Mouse (Mus musculus): ENCODE data around the gene Cdkal1. TPM values are rescaled to one million over a fixed set of nuclear protein-coding genes. Genes with fewer than 3 reads are reported as not detected.

Cdkal1 gene
- polyA plus RNA-seq, 1 experiment from 2014 or later, result 34.0 TPM

DNA sequence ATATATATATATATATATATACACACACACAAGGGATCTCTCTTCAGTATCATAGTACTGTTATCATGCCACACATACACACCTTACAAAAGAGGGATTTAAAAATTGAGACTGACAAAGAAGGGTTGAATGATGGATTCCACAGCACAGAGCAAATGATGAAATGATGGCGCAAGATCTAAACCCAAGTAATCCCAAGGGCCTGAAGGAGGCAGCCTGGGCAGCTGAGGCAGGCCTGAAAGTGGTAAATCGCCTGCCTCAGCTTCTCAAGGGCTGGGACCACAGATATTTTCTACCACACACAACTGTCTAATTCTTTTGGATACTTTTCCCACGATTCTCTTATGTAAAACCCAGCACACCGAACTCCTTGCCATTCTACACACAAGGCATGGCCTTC lies 177.9 kb downstream of the Cdkal1 start:
- 94% methylated on average over 4 of the region's 4 CpGs for WGBS
- 0 out of 2 replicates have a peak, but pooled peaks cover 4% of the 10 kb centered on the region for H3K4me1 ChIP-seq (ENCODE audit: control insufficient read depth, insufficient read depth, low read length)

DNA sequence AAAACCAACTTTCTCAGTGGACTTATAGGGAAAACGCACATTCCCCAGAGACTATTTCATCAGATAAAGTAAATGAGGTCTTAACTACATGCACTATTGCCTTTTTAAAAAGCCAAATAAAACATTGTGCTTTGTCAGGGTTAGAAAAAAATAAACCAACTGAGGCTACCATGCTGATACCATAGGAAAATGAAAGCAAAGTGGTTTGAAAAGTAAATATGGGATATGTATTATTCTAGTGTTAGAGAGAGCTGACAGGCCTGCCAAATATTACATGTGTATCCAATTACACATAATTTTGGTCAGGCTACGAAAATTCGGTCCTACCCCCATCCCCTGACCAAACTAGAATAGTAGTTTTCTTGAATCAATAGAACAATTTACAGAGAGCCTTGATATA lies 184.8 kb downstream of the Cdkal1 start:
- no peaks in the 10 kb centered on the region for H3K4me1 ChIP-seq (ENCODE audit: control insufficient read depth, insufficient read depth, low read length)
- no peak overlapping the region for H3K4me2 ChIP-seq (ENCODE audit: low read depth, severe bottlenecking)
- DNase-seq (ENCODE audit: low spot score) (no peak), ATAC-seq (ENCODE audit: insufficient number of reproducible peaks, low FRiP score, low TSS enrichment, low read depth) (no peak)
- no peak overlapping the region for H3K27ac ChIP-seq (replicated peaks; ENCODE audit: low read depth, low read length)
- H3K9me3 ChIP-seq (ENCODE audit: control insufficient read depth, low read length), result no peaks in the 10 kb centered on the region
- H3K4me3 ChIP-seq (ENCODE audit: low read depth, low read length), result no peak overlapping the region
- H3K9ac ChIP-seq (ENCODE audit: low read length), result no peak overlapping the region
- no peaks in the 10 kb centered on the region for H3K36me3 ChIP-seq (ENCODE audit: control insufficient read depth, insufficient read depth, low read length)
- WGBS, result 70% methylated on average over 3 of the region's 3 CpGs
- H3K27me3 ChIP-seq (ENCODE audit: control insufficient read depth, insufficient read depth, low read length), result no peaks in the 10 kb centered on the region

More for the DNA sequence above, 177.9 kb downstream of the Cdkal1 start:
- no peak overlapping the region for H3K4me3 ChIP-seq (ENCODE audit: low read depth, low read length)
- DNase-seq (ENCODE audit: low spot score) (no peak), ATAC-seq (ENCODE audit: insufficient number of reproducible peaks, low FRiP score, low TSS enrichment, low read depth) (no peak)
- no peaks in the 10 kb centered on the region for H3K9me3 ChIP-seq (ENCODE audit: control insufficient read depth, low read length)
- H3K27me3 ChIP-seq (ENCODE audit: control insufficient read depth, insufficient read depth, low read length), result no peaks in the 10 kb centered on the region
- no peaks in the 10 kb centered on the region for H3K36me3 ChIP-seq (ENCODE audit: control insufficient read depth, insufficient read depth, low read length)
- no peak overlapping the region for H3K27ac ChIP-seq (replicated peaks; ENCODE audit: low read depth, low read length)
- H3K4me2 ChIP-seq (ENCODE audit: low read depth, severe bottlenecking), result no peak overlapping the region
- H3K9ac ChIP-seq (ENCODE audit: low read length), result no peak overlapping the region

DNA sequence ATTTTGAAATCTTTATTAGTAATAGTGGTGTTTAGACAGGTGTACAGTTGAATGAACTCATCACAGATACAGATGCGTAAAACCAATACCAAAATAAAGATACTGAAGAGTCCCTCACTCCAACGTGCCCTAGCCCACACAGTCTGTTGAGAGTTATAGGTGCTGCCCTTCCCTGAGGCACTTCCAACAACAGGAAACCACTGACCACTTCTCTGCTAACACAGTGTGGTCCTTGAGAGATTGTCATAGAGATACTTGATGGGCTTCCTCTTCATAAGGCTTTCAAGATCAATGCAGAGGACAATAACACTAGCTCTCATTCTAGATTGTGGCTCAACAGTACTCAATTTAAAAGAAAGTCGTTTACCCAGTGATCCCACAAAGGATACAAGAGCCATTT lies 191.6 kb downstream of the Cdkal1 start:
- Histone ChIP-seq H3K9me3 (ENCODE audit: control insufficient read depth, low read length) (no peaks in the 10 kb centered on the region), H3K27ac (replicated peaks; ENCODE audit: low read depth, low read length) (no peak overlapping the region), H3K4me2 (ENCODE audit: low read depth, severe bottlenecking) (no peak overlapping the region), H3K4me1 (ENCODE audit: control insufficient read depth, insufficient read depth, low read length) (no peaks in the 10 kb centered on the region), H3K9ac (ENCODE audit: low read length) (no peak overlapping the region), H3K36me3 (ENCODE audit: control insufficient read depth, insufficient read depth, low read length) (no peaks in the 10 kb centered on the region), H3K27me3 (ENCODE audit: control insufficient read depth, insufficient read depth, low read length) (no peaks in the 10 kb centered on the region), H3K4me3 (ENCODE audit: low read depth, low read length) (no peak overlapping the region)
- 74% methylated on average over 3 of the region's 3 CpGs for WGBS
- DNase-seq (ENCODE audit: low spot score), result no peak
- ATAC-seq (ENCODE audit: insufficient number of reproducible peaks, low FRiP score, low TSS enrichment, low read depth), result no peak

GRCm38 (mm10) chr13:29655841-29656365 lies 199.6 kb downstream of the Cdkal1 start:
- no peaks in the 10 kb centered on the region for H3K9me3 ChIP-seq (ENCODE audit: control insufficient read depth, low read length)
- no peak overlapping the region for H3K4me2 ChIP-seq (ENCODE audit: low read depth, severe bottlenecking)
- DNase-seq (ENCODE audit: low spot score), result no peak
- no peaks in the 10 kb centered on the region for H3K4me1 ChIP-seq (ENCODE audit: control insufficient read depth, insufficient read depth, low read length)
- H3K4me3 ChIP-seq (ENCODE audit: low read depth, low read length), result no peak overlapping the region
- WGBS, result 71% methylated on average over 11 of the region's 11 CpGs
- no peaks in the 10 kb centered on the region for H3K36me3 ChIP-seq (ENCODE audit: control insufficient read depth, insufficient read depth, low read length)
- H3K9ac ChIP-seq (ENCODE audit: low read length), result no peak overlapping the region
- no peaks in the 10 kb centered on the region for H3K27me3 ChIP-seq (ENCODE audit: control insufficient read depth, insufficient read depth, low read length)
- ATAC-seq (ENCODE audit: insufficient number of reproducible peaks, low FRiP score, low TSS enrichment, low read depth), result no peak
- no peak overlapping the region for H3K27ac ChIP-seq (replicated peaks; ENCODE audit: low read depth, low read length)

GRCm38 (mm10) chr13:29653407-29653806 lies 202.1 kb downstream of the Cdkal1 start:
- Histone ChIP-seq H3K9me3 (ENCODE audit: control insufficient read depth, low read length) (no peaks in the 10 kb centered on the region), H3K36me3 (ENCODE audit: control insufficient read depth, insufficient read depth, low read length) (no peaks in the 10 kb centered on the region), H3K27me3 (ENCODE audit: control insufficient read depth, insufficient read depth, low read length) (no peaks in the 10 kb centered on the region), H3K4me3 (ENCODE audit: low read depth, low read length) (no peak overlapping the region), H3K27ac (replicated peaks; ENCODE audit: low read depth, low read length) (no peak overlapping the region), H3K4me1 (ENCODE audit: control insufficient read depth, insufficient read depth, low read length) (no peaks in the 10 kb centered on the region), H3K9ac (ENCODE audit: low read length) (no peak overlapping the region), H3K4me2 (ENCODE audit: low read depth, severe bottlenecking) (no peak overlapping the region)
- 57% methylated on average over 4 of the region's 4 CpGs for WGBS
- ATAC-seq (ENCODE audit: insufficient number of reproducible peaks, low FRiP score, low TSS enrichment, low read depth), result no peak
- no peak for DNase-seq (ENCODE audit: low spot score)

DNA sequence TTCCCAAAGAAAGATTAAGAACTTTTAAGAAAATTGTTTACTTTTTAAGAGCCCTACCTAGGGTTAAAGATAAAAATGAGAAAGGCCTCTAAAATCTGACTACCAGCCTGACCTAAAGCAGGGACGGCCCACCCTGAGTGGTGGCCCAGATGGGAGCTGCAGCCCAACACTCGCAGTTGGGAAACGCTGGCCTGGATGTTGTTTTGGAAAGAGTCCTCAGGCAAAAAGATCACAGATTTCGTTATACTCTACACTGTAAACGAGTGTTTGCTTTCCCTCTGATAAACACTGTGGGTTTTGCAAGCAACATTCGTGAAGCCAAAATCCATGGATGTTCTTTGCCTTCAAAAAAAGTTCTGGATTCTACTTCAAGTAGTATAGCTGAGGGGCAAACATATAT lies 202.7 kb downstream of the Cdkal1 start:
- no peaks in the 10 kb centered on the region for H3K4me1 ChIP-seq (ENCODE audit: control insufficient read depth, insufficient read depth, low read length)
- ATAC-seq (ENCODE audit: insufficient number of reproducible peaks, low FRiP score, low TSS enrichment, low read depth) (no peak), DNase-seq (ENCODE audit: low spot score) (no peak)
- WGBS, result 78% methylated on average over 6 of the region's 6 CpGs
- H3K9me3 ChIP-seq (ENCODE audit: control insufficient read depth, low read length), result no peaks in the 10 kb centered on the region
- H3K36me3 ChIP-seq (ENCODE audit: control insufficient read depth, insufficient read depth, low read length), result no peaks in the 10 kb centered on the region
- no peak overlapping the region for H3K4me2 ChIP-seq (ENCODE audit: low read depth, severe bottlenecking)
- no peaks in the 10 kb centered on the region for H3K27me3 ChIP-seq (ENCODE audit: control insufficient read depth, insufficient read depth, low read length)
- no peak overlapping the region for H3K4me3 ChIP-seq (ENCODE audit: low read depth, low read length)
- H3K9ac ChIP-seq (ENCODE audit: low read length), result no peak overlapping the region
- H3K27ac ChIP-seq (replicated peaks; ENCODE audit: low read depth, low read length), result no peak overlapping the region

DNA sequence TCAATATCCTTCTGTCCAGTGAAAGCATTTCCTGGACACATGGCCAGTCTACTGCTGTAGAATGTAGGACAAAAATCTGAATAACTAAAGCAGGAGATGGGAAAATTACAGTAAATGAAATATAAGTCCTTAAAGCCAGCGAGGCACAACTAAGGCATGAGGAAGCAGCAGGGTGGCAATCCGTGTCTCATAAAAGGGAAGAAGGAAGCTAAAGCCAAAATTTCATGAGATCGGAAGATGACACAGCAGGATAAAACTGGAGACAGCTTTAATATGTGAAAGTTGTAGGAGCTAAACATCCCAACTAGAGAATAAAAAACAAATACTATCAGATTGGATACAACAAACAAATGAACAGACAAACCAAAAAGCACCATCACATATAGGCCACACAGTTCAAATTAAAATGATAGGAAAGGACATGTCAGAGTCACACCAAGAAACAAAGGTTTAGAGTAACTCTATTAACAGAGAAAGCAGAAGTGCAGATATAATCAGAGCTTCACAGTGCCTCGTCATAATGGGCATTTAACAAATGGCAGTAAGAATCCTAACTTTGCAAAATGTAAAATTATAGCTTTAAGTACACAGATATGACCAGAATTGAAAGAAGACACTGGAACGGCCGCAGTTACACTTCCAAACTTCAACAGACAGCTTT lies 204.8 kb downstream of the Cdkal1 start:
- DNase-seq (ENCODE audit: low spot score), result no peak
- WGBS, result 91% methylated on average over 6 of the region's 6 CpGs
- H3K27ac ChIP-seq (replicated peaks; ENCODE audit: low read depth, low read length), result no peak overlapping the region

DNA sequence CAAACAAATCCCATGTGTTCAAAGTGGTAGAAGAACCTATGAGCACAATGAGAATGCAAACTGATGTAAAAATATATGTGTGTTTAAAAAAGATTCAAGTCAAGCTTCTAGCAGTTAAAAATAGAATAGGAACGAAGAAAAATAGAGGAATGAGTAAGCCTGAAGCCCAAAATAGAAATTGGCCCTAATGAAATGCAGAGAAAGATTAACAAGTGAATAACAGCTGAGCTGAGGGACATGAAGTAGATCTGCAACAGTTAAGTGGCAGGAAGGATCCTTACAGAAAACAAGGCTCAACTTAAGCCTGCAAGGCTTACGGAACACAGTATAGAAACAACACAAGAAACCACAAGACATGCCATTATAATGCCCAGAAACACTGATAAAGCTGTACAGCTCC lies 205.9 kb downstream of the Cdkal1 start:
- Histone ChIP-seq H3K4me2 (ENCODE audit: low read depth, severe bottlenecking) (no peak overlapping the region), H3K9me3 (ENCODE audit: control insufficient read depth, low read length) (no peaks in the 10 kb centered on the region), H3K27me3 (ENCODE audit: control insufficient read depth, insufficient read depth, low read length) (no peaks in the 10 kb centered on the region), H3K36me3 (ENCODE audit: control insufficient read depth, insufficient read depth, low read length) (no peaks in the 10 kb centered on the region), H3K4me3 (ENCODE audit: low read depth, low read length) (no peak overlapping the region), H3K9ac (ENCODE audit: low read length) (no peak overlapping the region), H3K27ac (replicated peaks; ENCODE audit: low read depth, low read length) (no peak overlapping the region), H3K4me1 (ENCODE audit: control insufficient read depth, insufficient read depth, low read length) (no peaks in the 10 kb centered on the region)
- DNase-seq (ENCODE audit: low spot score) (no peak), ATAC-seq (ENCODE audit: insufficient number of reproducible peaks, low FRiP score, low TSS enrichment, low read depth) (no peak)
- WGBS, result 79% methylated on average over 2 of the region's 2 CpGs

More for the DNA sequence above, 204.8 kb downstream of the Cdkal1 start:
- Histone ChIP-seq H3K9me3 (ENCODE audit: control insufficient read depth, low read length) (no peaks in the 10 kb centered on the region), H3K36me3 (ENCODE audit: control insufficient read depth, insufficient read depth, low read length) (no peaks in the 10 kb centered on the region), H3K9ac (ENCODE audit: low read length) (no peak overlapping the region), H3K4me3 (ENCODE audit: low read depth, low read length) (no peak overlapping the region), H3K27me3 (ENCODE audit: control insufficient read depth, insufficient read depth, low read length) (no peaks in the 10 kb centered on the region), H3K4me2 (ENCODE audit: low read depth, severe bottlenecking) (no peak overlapping the region), H3K4me1 (ENCODE audit: control insufficient read depth, insufficient read depth, low read length) (no peaks in the 10 kb centered on the region)
- no peak for ATAC-seq (ENCODE audit: insufficient number of reproducible peaks, low FRiP score, low TSS enrichment, low read depth)

- Histone ChIP-seq H3K9me3 (ENCODE audit: control insufficient read depth, low read length) (no peaks in the 10 kb centered on the region), H3K27ac (replicated peaks; ENCODE audit: low read depth, low read length) (no peak overlapping the region), H3K36me3 (ENCODE audit: control insufficient read depth, insufficient read depth, low read length) (no peaks in the 10 kb centered on the region), H3K4me1 (ENCODE audit: control insufficient read depth, insufficient read depth, low read length) (peaks cover 15% of the 10 kb centered on the region), H3K9ac (ENCODE audit: low read length) (no peak overlapping the region), H3K4me3 (ENCODE audit: low read depth, low read length) (no peak overlapping the region), H3K4me2 (ENCODE audit: low read depth, severe bottlenecking) (no peak overlapping the region), H3K27me3 (ENCODE audit: control insufficient read depth, insufficient read depth, low read length) (no peaks in the 10 kb centered on the region)
- ATAC-seq (ENCODE audit: insufficient number of reproducible peaks, low FRiP score, low TSS enrichment, low read depth) (0 out of 2 replicates have a peak, but pooled peaks have one; percentile 62), DNase-seq (ENCODE audit: low spot score) (no peak)
- 32% methylated on average over 2 of the region's 2 CpGs for WGBS
Observed at GRCm38 (mm10) chr13:29642226-29642625, 213.2 kb downstream of the Cdkal1 start.
